Mouse (Mus musculus) MEL-GATA-1-ER (cell line): ENCODE data around the gene Rps25.
A peak's percentile ranks its signal among the peaks of the same experiment; 100 is the strongest.
"Not testable (repeated sequence)": the region's sequence is repeated elsewhere in the genome, so short reads cannot be mapped to it uniquely, and the experiment has no call there.

Source experiments
- DNase-seq: peaks from one replicate; pipeline ENCODE4 v3.0.0-alpha.2; 2012; ENCODE audit warnings: low read depth; ENCODE audit errors: extremely low read depth

Gene Rps25

GRCm38 (mm10) chr9:44406906-44407751, at the start of gene Rps25, which contains the start of gene Trappc4:
Rps25 (plus strand) TSS chr9:44407139.
Trappc4 (minus strand) TSS chr9:44407600.
- DNase-seq = peak; percentile 81

- DNase-seq = no peak
These were observed 49.7 kb upstream of the Rps25 start for GRCm38 (mm10) chr9:44357207-44357606.

GRCm38 (mm10) chr9:44361190-44361917, 45.6 kb upstream of the Rps25 start, which contains the start of gene Vps11:
Vps11 (minus strand) TSS chr9:44361670.
- DNase-seq = peak; percentile 92

GRCm38 (mm10) chr9:44361931-44362330, 45.0 kb upstream of the Rps25 start:
- not testable (repeated sequence) for DNase-seq

- no peak for DNase-seq
These were observed 42.5 kb upstream of the Rps25 start for GRCm38 (mm10) chr9:44364480-44364879.

GRCm38 (mm10) chr9:44373386-44373785, 33.6 kb upstream of the Rps25 start:
- DNase-seq = no peak

GRCm38 (mm10) chr9:44376141-44376540, 30.8 kb upstream of the Rps25 start:
- no peak for DNase-seq

- peak; percentile 7 for DNase-seq
These were observed 29.6 kb upstream of the Rps25 start for GRCm38 (mm10) chr9:44377335-44377734.

GRCm38 (mm10) chr9:44378153-44378730, 28.7 kb upstream of the Rps25 start:
- peak; percentile 21 for DNase-seq

- DNase-seq = peak; percentile 89
These were observed 27.7 kb upstream of the Rps25 start, which contains the start of gene Hyou1 for GRCm38 (mm10) chr9:44379054-44379834. Hyou1 (plus strand) TSS chr9:44379490.

GRCm38 (mm10) chr9:44379862-44380261, 27.1 kb upstream of the Rps25 start:
- peak; percentile 8 for DNase-seq

- DNase-seq = no peak
These were observed 22.3 kb upstream of the Rps25 start for GRCm38 (mm10) chr9:44384596-44384995.

GRCm38 (mm10) chr9:44387221-44387620, 19.7 kb upstream of the Rps25 start:
- DNase-seq = no peak

- DNase-seq = peak; percentile 17
These were observed 17.7 kb upstream of the Rps25 start for GRCm38 (mm10) chr9:44389273-44389672.

GRCm38 (mm10) chr9:44391466-44391865, 15.5 kb upstream of the Rps25 start:
- DNase-seq = peak; percentile 18

GRCm38 (mm10) chr9:44396684-44397411, 10.1 kb upstream of the Rps25 start, which contains the start of gene Slc37a4:
Slc37a4 (plus strand) TSS chr9:44396852.
- DNase-seq = peak; percentile 98

- no peak for DNase-seq
These were observed 8.9 kb upstream of the Rps25 start for GRCm38 (mm10) chr9:44398087-44398486.

GRCm38 (mm10) chr9:44398551-44398950, 8.4 kb upstream of the Rps25 start:
- no peak for DNase-seq

- no peak for DNase-seq
These were observed 7.7 kb upstream of the Rps25 start for GRCm38 (mm10) chr9:44399114-44399794.

GRCm38 (mm10) chr9:44399795-44400114, 7.2 kb upstream of the Rps25 start:
- no peak for DNase-seq
